Mouse (Mus musculus) CH12.LX (cell line): ENCODE data around the gene Tkfc. TPM values are rescaled to one million over a fixed set of nuclear protein-coding genes. Genes with fewer than 3 reads are reported as not detected.

Experiments
- DNase-seq: peaks from one replicate; pipeline ENCODE4 v3.0.0-alpha.2; 2013; ENCODE audit errors: extremely low read depth
- H3K27ac ChIP-seq: 2 replicates; pipeline ENCODE4 v1.5.1; 2012; ENCODE audit warnings: low read depth, mild to moderate bottlenecking, control low read depth, moderate library complexity; ENCODE audit not compliant: insufficient read depth
- H3K27me3 ChIP-seq: replicated peaks from 2 replicates; pipeline ENCODE3; 2012; ENCODE audit warnings: inconsistent platforms
- H3K36me3 ChIP-seq, 2 experiments: replicated peaks in 1 of 2; 2 replicates each; pipeline versions ENCODE3 to v1.6.1; 2012; ENCODE audit warnings: inconsistent platforms in 1 of 2, low read length in 1 of 2, mild to moderate bottlenecking in 1 of 2, mixed read lengths in 1 of 2, moderate library complexity in 1 of 2; ENCODE audit not compliant: control insufficient read depth in 1 of 2, insufficient read depth in 1 of 2
- H3K4me1 ChIP-seq, 2 experiments: 2 replicates each; pipeline ENCODE4 v1.6.1; 2012; ENCODE audit warnings: inconsistent platforms in 1 of 2, moderate library complexity in 1 of 2; ENCODE audit not compliant: insufficient read depth in 2 of 2, control insufficient read depth in 1 of 2
- H3K4me2 ChIP-seq: 2 replicates; pipeline ENCODE4 v1.6.1; 2012; ENCODE audit warnings: low read depth, mild to moderate bottlenecking, control low read depth; ENCODE audit not compliant: poor library complexity, insufficient read depth, severe bottlenecking
- H3K4me3 ChIP-seq, 3 experiments: fragments of 150-350 bp in 1 of 3; sonication (generic) in 1 of 3; replicated peaks in 1 of 3; 2 replicates each; pipeline versions ENCODE3 to v1.5.1; 2011 to 2012; ENCODE audit warnings: low read depth in 2 of 3, low read length in 2 of 3, mild to moderate bottlenecking in 2 of 3, moderate library complexity in 2 of 3, control low read depth in 1 of 3, improper control_type of control experiment in 1 of 3, inconsistent platforms in 1 of 3, mixed read lengths in 1 of 3; ENCODE audit not compliant: poor library complexity in 1 of 3
- H3K79me2 ChIP-seq: replicated peaks from 2 replicates; pipeline ENCODE4 v1.6.1; 2012; ENCODE audit warnings: mild to moderate bottlenecking, moderate library complexity; ENCODE audit not compliant: control insufficient read depth, poor library complexity, insufficient read depth, severe bottlenecking; ENCODE audit errors: extremely low read depth
- H3K9ac ChIP-seq: 2 replicates; pipeline ENCODE4 v1.6.1; 2012; ENCODE audit warnings: low read depth, mild to moderate bottlenecking, control low read depth, moderate library complexity; ENCODE audit not compliant: insufficient read depth
- H3K9me3 ChIP-seq: replicated peaks from 2 replicates; pipeline ENCODE3; 2012; ENCODE audit warnings: low read length, inconsistent platforms, mixed read lengths
- BHLHE40 ChIP-seq: IDR thresholded peaks from 2 replicates; pipeline ENCODE4 v1.6.1; 2011; ENCODE audit warnings: mild to moderate bottlenecking, low read depth, low read length, improper control_type of control experiment
- CHD1 ChIP-seq: IDR thresholded peaks from 2 replicates; pipeline ENCODE4 v1.6.1; 2012; ENCODE audit warnings: low read depth, low read length, improper control_type of control experiment, inconsistent platforms
- CHD2 ChIP-seq: IDR thresholded peaks from 2 replicates; pipeline ENCODE4 v1.6.1; 2011; ENCODE audit warnings: low read length, improper control_type of control experiment
- EP300 ChIP-seq: IDR thresholded peaks from 2 replicates; pipeline ENCODE4 v1.6.1; 2011; ENCODE audit warnings: low read length, improper control_type of control experiment
- IRF4 ChIP-seq: IDR thresholded peaks from 2 replicates; pipeline ENCODE4 v1.6.1; 2014; ENCODE audit warnings: low read depth, mild to moderate bottlenecking, inconsistent platforms, low read length, improper control_type of control experiment
- JUND ChIP-seq: conservative IDR thresholded peaks from 2 replicates; pipeline ENCODE4 v1.6.1; 2011; ENCODE audit warnings: low read depth, low read length, improper control_type of control experiment
- MAZ ChIP-seq: IDR thresholded peaks from 2 replicates; pipeline ENCODE4 v1.6.1; 2012; ENCODE audit warnings: low read depth, mild to moderate bottlenecking, inconsistent platforms, low read length, improper control_type of control experiment, moderate library complexity
- MEF2A ChIP-seq: IDR thresholded peaks from 2 replicates; pipeline ENCODE4 v1.6.1; 2014; ENCODE audit warnings: low read depth, mild to moderate bottlenecking, inconsistent platforms, low read length, improper control_type of control experiment, borderline replicate concordance
- MYC ChIP-seq: IDR thresholded peaks from 2 replicates; pipeline ENCODE4 v1.6.1; 2011; ENCODE audit warnings: low read depth, mild to moderate bottlenecking, improper control_type of control experiment, low read length
- NELFE ChIP-seq: IDR thresholded peaks from 2 replicates; pipeline ENCODE4 v1.6.1; 2011; ENCODE audit warnings: low read depth, low read length, improper control_type of control experiment
- POLR2A ChIP-seq: IDR thresholded peaks from 2 replicates; pipeline ENCODE4 v1.6.1; 2011; ENCODE audit warnings: low read depth, mild to moderate bottlenecking, improper control_type of control experiment, low read length
- RCOR1 ChIP-seq: conservative IDR thresholded peaks from 2 replicates; pipeline ENCODE4 v1.6.1; 2012; ENCODE audit warnings: low read depth, mild to moderate bottlenecking, inconsistent platforms, low read length, improper control_type of control experiment
- TBP ChIP-seq: conservative IDR thresholded peaks from 2 replicates; pipeline ENCODE4 v1.6.1; 2011; ENCODE audit warnings: low read depth, low read length, improper control_type of control experiment
- ZC3H11A ChIP-seq: IDR thresholded peaks from 2 replicates; pipeline ENCODE4 v1.6.1; 2012; ENCODE audit warnings: low read depth, mild to moderate bottlenecking, inconsistent platforms, low read length, improper control_type of control experiment
- ZKSCAN1 ChIP-seq: IDR thresholded peaks from 2 replicates; pipeline ENCODE4 v1.6.1; 2012; ENCODE audit warnings: low read depth, inconsistent platforms, low read length, improper control_type of control experiment, borderline replicate concordance
- dilution Hi-C: fragments of 300-500 bp; cut with MboI; formaldehyde crosslinking; loops from 2 replicates; pipeline ENCODE4 v1.14.3; 2020; ENCODE audit warnings: low sequenced_read_pairs; ENCODE audit not compliant: extremely low pct_unique_long_range_greater_than_20kb, extremely low pct_ligation_motif_present
- in situ Hi-C: fragments of 300-500 bp; cut with MboI; formaldehyde crosslinking; loops from 3 replicates; pipeline ENCODE4 v1.14.3; 2019; ENCODE audit warnings: low sequenced_read_pairs, low pct_ligation_motif_present, low pct_unique_long_range_greater_than_20kb, mixed read lengths
- polyA plus RNA-seq: library from polyadenylated mRNA; unstranded; fragments of >175 nt; gene quantifications from 2 replicates; pipeline ENCODE4 v1.2.1, GENCODE M21; 2012; ENCODE audit warnings: low read depth; ENCODE audit not compliant: insufficient read length
- total RNA-seq, 2 experiments: library from RNA; depleted of rRNA; stranded (reverse); fragments of 300-350 nt in 1 of 2; fragments of >200 nt in 1 of 2; gene quantifications; 2 replicates each; pipeline ENCODE4 v1.2.3; 2012 to 2014

The Tkfc gene
- total and polyA plus RNA-seq, 3 experiments = 2.4 to 15.0 (median 11.0) TPM

- TF ChIP-seq RCOR1 = no peak
- peak; percentile 60 for TF ChIP-seq POLR2A
- no peak for TF ChIP-seq BHLHE40
- TF ChIP-seq ZC3H11A = no peak
- peak; percentile 67 for TF ChIP-seq MEF2A
- no peak for TF ChIP-seq JUND
- TF ChIP-seq ZKSCAN1 = no peak
- TF ChIP-seq MAZ = no peak
- TF ChIP-seq TBP = peak; percentile 76
- no peak; the same call in 1 of the 2 replicates for TF ChIP-seq CHD1
- TF ChIP-seq IRF4 = 0 out of 2 replicates have a peak, but pooled peaks have one; percentile 42
- peak; percentile 71; the same call in 1 of the 2 replicates for TF ChIP-seq NELFE
These were observed 49.6 kb downstream of the Tkfc start, which contains the start of gene Tmem216 (continued) for GRCm38 (mm10) chr19:10555624-10556510.

DNA sequence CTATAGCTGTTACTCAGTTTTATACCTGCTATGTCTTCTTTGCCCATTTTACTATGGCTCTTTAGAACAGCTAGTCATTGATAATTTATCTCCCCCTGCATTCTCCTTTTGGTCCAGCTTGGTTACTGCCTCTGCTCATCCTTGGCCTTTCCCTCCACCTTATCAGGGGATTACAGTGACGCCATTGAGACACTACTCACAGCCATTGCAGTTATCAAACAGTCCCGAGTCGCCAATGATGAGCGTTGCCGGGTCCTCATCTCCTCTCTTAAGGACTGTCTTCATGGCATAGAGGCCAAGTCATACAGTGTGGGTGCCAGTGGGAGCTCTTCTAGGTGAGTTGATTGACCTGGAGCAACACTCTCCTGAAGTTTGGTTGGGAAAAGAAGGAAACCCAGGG lies 66.0 kb downstream of the Tkfc start:
- no peaks in the 10 kb centered on the region for H3K4me1 ChIP-seq
- H3K4me2 ChIP-seq = no peak overlapping the region
- peaks cover 68 to 91% of the 10 kb centered on the region in 2 experiments for H3K36me3 ChIP-seq
- dilution Hi-C loops = no loop called here
- H3K9me3 ChIP-seq = no peaks in the 10 kb centered on the region
- no peak for DNase-seq
- H3K9ac ChIP-seq = no peak overlapping the region
- no peak overlapping the region for H3K27ac ChIP-seq
- TF ChIP-seq CHD2 (no peak), MYC (no peak), POLR2A (no peak), NELFE (no peak), EP300 (no peak)
- peaks cover 2% of the 10 kb centered on the region; the same call in 1 of the 2 replicates for H3K79me2 ChIP-seq
- no peaks in the 10 kb centered on the region for H3K27me3 ChIP-seq
- in situ Hi-C loops = no loop called here
- H3K4me3 ChIP-seq = no peak overlapping the region

Other genes starting within 250 kb of the Tkfc start
- not detected in 2 replicates for gene Syt7, start 216.6 kb downstream of the Tkfc start, total RNA-seq (2012; rRNA removed)
- gene Syt7, start 216.6 kb downstream of the Tkfc start, total RNA-seq (2014; rRNA removed) = not detected in 2 replicates
- not detected in 2 replicates for gene Syt7, start 216.6 kb downstream of the Tkfc start, polyA plus RNA-seq
- gene Lrrc10b, start 148.2 kb downstream of the Tkfc start, total RNA-seq (2012; rRNA removed) = not detected in 2 replicates
- gene Lrrc10b, start 148.2 kb downstream of the Tkfc start, total RNA-seq (2014; rRNA removed) = not detected in 2 replicates
- not detected in 2 replicates for gene Lrrc10b, start 148.2 kb downstream of the Tkfc start, polyA plus RNA-seq
- gene Ppp1r32, start 122.7 kb downstream of the Tkfc start, total RNA-seq (2012; rRNA removed) = 0.13 TPM in 1 of 2 replicates, not detected in the other
- 0.18 TPM in 1 of 2 replicates, not detected in the other for gene Ppp1r32, start 122.7 kb downstream of the Tkfc start, total RNA-seq (2014; rRNA removed)
- 0.25 and 0.49 TPM in 2 replicates for gene Ppp1r32, start 122.7 kb downstream of the Tkfc start, polyA plus RNA-seq
- gene Cpsf7, start 80.4 kb downstream of the Tkfc start, total RNA-seq (2012; rRNA removed) = 25.6 and 29.3 TPM in 2 replicates
- gene Cpsf7, start 80.4 kb downstream of the Tkfc start, total RNA-seq (2014; rRNA removed) = 28.8 and 30.8 TPM in 2 replicates
- gene Cpsf7, start 80.4 kb downstream of the Tkfc start, polyA plus RNA-seq = 47.8 and 48.8 TPM in 2 replicates
- 31.7 and 35.7 TPM in 2 replicates for gene Sdhaf2, start 79.5 kb downstream of the Tkfc start, total RNA-seq (2012; rRNA removed)
- 85.6 and 96.0 TPM in 2 replicates for gene Sdhaf2, start 79.5 kb downstream of the Tkfc start, total RNA-seq (2014; rRNA removed)
- 54.6 and 57.3 TPM in 2 replicates for gene Sdhaf2, start 79.5 kb downstream of the Tkfc start, polyA plus RNA-seq
- gene Tmem216, start 49.4 kb downstream of the Tkfc start, total RNA-seq (2012; rRNA removed) = 24.0 and 28.1 TPM in 2 replicates
- gene Tmem216, start 49.4 kb downstream of the Tkfc start, total RNA-seq (2014; rRNA removed) = 25.7 and 31.8 TPM in 2 replicates
- 19.9 and 23.7 TPM in 2 replicates for gene Tmem216, start 49.4 kb downstream of the Tkfc start, polyA plus RNA-seq
- 137 and 161 TPM in 2 replicates for gene Cyb561a3, start 28.5 kb downstream of the Tkfc start, total RNA-seq (2012; rRNA removed)
- 180 and 211 TPM in 2 replicates for gene Cyb561a3, start 28.5 kb downstream of the Tkfc start, total RNA-seq (2014; rRNA removed)
- 301 and 327 TPM in 2 replicates for gene Cyb561a3, start 28.5 kb downstream of the Tkfc start, polyA plus RNA-seq
- 14.7 and 15.9 TPM in 2 replicates for gene Tmem138, start 28.3 kb downstream of the Tkfc start, total RNA-seq (2012; rRNA removed)
- gene Tmem138, start 28.3 kb downstream of the Tkfc start, total RNA-seq (2014; rRNA removed) = 14.0 and 14.1 TPM in 2 replicates
- gene Tmem138, start 28.3 kb downstream of the Tkfc start, polyA plus RNA-seq = 25.8 and 30.9 TPM in 2 replicates
- 319 and 365 TPM in 2 replicates for gene Ddb1, start 327 bp downstream of the Tkfc start, total RNA-seq (2012; rRNA removed)
- 299 and 311 TPM in 2 replicates for gene Ddb1, start 327 bp downstream of the Tkfc start, total RNA-seq (2014; rRNA removed)
- gene Ddb1, start 327 bp downstream of the Tkfc start, polyA plus RNA-seq = 406 and 451 TPM in 2 replicates
- 0.13 and 0.21 TPM in 2 replicates for gene Vwce, start 28.6 kb upstream of the Tkfc start, total RNA-seq (2012; rRNA removed)
- gene Vwce, start 28.6 kb upstream of the Tkfc start, total RNA-seq (2014; rRNA removed) = 0.04 TPM in 1 of 2 replicates, not detected in the other
- 1.0 and 1.3 TPM in 2 replicates for gene Vwce, start 28.6 kb upstream of the Tkfc start, polyA plus RNA-seq
- 0.08 TPM in 1 of 2 replicates, not detected in the other for gene Pga5, start 72.4 kb upstream of the Tkfc start, total RNA-seq (2012; rRNA removed)
- not detected in 2 replicates for gene Pga5, start 72.4 kb upstream of the Tkfc start, total RNA-seq (2014; rRNA removed)
- gene Pga5, start 72.4 kb upstream of the Tkfc start, polyA plus RNA-seq = not detected in 2 replicates
- 9.5 and 10.8 TPM in 2 replicates for gene Vps37c, start 83.1 kb upstream of the Tkfc start, total RNA-seq (2012; rRNA removed)
- gene Vps37c, start 83.1 kb upstream of the Tkfc start, total RNA-seq (2014; rRNA removed) = 4.9 and 6.2 TPM in 2 replicates
- gene Vps37c, start 83.1 kb upstream of the Tkfc start, polyA plus RNA-seq = 13.0 and 13.4 TPM in 2 replicates
- 8.7 and 9.9 TPM in 2 replicates for gene Cd5, start 133.3 kb upstream of the Tkfc start, total RNA-seq (2012; rRNA removed)
- 17.7 and 20.7 TPM in 2 replicates for gene Cd5, start 133.3 kb upstream of the Tkfc start, total RNA-seq (2014; rRNA removed)
- gene Cd5, start 133.3 kb upstream of the Tkfc start, polyA plus RNA-seq = 46.8 and 51.4 TPM in 2 replicates
- gene Cd6, start 224.4 kb upstream of the Tkfc start, total RNA-seq (2012; rRNA removed) = 0.08 and 0.17 TPM in 2 replicates
- 0.09 and 0.15 TPM in 2 replicates for gene Cd6, start 224.4 kb upstream of the Tkfc start, total RNA-seq (2014; rRNA removed)
- 0.73 and 1.3 TPM in 2 replicates for gene Cd6, start 224.4 kb upstream of the Tkfc start, polyA plus RNA-seq
- gene Slc15a3, start 234.1 kb upstream of the Tkfc start, total RNA-seq (2012; rRNA removed) = 84.5 and 86.7 TPM in 2 replicates
- 89.3 and 94.3 TPM in 2 replicates for gene Slc15a3, start 234.1 kb upstream of the Tkfc start, total RNA-seq (2014; rRNA removed)
- gene Slc15a3, start 234.1 kb upstream of the Tkfc start, polyA plus RNA-seq = 217 and 219 TPM in 2 replicates